Mouse (Mus musculus) cerebellum, adult 11-12 months (tissue): ENCODE results near the gene Zfp800.

Source experiments
- DNase-seq: peaks from one replicate; pipeline ENCODE4 v3.0.0; 2022

Zfp800 gene

DNA sequence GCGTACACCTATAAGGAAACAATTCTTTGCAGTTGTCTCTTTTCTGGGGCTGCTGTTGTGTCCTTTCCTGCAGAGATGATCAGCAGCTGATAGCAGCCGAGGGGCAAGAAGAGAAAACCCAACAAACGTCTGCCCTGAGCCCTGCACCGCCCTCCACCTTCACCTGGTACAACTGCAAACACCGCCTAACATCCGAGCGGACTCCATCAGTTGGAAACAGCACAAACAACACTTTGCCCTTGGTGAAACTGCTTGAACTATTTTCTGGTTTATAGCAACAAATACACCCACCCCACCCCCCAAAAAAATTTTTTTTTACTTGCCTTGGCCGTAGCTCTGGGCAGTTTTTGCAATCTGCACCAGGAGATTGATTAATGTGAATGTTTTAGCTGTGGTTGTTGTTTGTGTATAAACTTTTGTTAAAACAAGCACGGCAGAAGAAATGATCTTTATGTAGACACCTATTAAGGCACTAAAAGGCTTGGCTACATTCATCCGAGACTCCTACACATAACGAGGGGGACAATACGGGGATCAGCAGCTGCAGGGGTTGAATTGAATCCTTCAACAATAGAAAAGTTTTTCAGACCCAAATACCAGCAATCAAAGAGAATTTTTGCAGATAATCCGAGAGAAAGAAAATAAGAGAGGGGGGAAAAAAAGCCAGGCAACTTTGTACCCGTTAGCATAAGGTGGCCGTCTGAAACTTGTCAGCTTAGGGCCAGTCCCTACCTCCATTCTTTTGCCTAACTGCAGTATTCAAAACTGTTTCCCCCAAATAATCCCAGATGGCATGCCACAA lies 1.6 kb downstream of the Zfp800 start:
- no peak for DNase-seq

DNA sequence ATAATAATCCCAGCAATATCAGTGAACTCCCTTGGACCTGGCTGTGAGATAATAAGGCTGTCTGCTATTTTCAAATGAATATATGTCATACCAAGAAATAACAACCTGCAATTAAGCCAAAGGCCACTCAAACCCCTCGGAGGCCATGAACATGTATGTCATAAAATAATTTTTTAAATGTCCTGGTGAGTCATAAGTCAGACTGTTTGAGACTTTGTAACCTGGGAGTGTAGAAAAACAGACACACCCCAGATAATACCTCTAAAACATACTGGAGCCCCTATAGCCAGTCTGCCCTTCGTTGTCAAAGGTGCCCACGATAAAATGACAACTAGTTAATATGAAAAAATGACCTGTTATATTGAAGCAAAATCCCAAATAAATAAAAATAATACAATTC lies 8.8 kb downstream of the Zfp800 start:
- DNase-seq: no peak

DNA sequence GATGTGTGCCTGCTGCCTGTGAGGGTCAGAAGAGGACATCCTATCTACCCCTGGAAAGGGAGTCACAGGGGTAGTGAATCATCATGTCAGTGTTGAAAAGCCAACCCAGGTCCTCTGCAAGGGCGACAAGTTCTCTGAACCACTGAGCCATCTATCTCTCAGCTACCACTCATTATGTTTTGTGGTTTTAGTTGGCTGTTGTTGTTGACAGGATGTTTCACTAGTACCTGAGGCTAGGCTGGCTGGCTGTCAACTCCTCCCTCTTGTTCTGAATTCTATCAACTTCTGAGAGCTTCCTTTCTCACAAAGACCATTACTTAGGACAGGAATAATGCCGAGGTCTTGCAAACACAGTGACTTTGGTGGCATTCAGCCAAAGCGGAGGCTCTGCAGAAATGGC lies 12.6 kb downstream of the Zfp800 start:
- DNase-seq: no peak

- no peak for DNase-seq
These were observed 15.8 kb downstream of the Zfp800 start for GRCm38 (mm10) chr6:28381983-28382382.

DNA sequence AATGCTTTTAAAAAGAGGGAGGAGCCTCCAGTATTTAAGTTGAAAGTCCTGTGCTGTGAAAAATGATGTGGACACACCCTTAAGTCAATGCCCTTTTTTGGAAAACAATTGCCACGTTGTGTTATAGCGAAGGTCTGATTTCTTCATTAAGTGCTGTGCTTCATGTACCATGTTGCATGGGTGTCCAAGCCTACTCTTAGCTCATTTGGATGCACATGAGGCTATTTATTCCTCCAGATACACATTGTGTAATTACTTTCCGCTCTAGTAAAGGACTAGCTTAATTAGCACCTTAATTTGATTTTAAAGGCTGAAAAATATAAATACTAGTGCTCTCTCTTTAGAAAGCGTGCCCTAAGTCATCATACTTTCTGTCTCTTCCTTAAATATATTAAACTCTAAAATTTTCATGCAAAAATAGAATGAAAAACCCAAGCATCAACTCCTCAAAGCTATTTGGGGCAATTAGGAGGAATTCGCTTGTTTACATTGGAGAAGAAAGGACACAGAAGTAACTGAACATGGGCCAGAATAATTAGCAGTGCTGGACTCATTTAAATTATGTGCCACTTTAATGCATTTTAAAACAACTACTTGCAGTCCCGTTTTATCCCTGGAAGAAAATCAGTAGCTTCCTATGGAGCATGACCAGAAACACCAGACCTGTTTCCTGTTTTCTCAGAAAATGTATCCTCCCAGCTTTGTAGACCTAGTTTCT lies 27.7 kb downstream of the Zfp800 start:
- DNase-seq: no peak

DNA sequence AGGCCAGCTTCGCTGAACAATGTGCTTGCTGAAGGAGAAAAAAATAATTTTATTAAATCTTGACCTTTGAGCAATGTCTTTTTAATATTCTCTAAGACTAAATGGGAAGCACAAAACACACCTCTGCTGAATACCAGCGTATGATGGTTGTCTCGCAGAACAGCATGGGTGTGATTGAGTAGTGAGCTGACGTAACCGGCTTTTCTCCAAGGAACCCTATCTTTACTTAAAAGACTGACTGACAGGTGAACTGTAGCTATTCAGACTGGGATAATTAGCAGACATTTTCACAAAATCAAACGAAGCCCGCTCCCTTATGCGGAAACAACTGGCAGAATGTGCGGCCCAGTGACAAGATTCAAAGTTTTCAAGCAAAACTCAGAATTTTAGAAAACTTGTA lies 30.2 kb downstream of the Zfp800 start:
- DNase-seq: no peak

DNA sequence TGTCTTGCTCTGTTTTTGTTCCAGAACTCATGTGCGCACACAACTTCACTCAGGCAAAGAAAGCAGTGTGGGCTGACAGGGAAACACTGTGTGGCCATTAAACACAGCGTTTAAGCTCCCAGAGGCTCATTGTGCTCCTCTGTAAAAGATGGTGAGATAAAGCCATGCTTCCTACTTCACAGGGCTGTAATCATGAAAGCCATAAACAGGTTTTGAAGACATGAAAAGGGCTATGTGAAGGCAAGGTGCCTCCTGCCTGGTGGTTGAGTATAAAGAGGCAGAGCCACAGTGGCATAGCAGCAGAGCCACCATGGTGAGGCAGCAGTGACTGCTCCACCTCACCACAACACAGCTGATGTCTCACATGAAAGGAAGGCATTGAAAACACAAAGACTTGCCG lies 46.7 kb downstream of the Zfp800 start:
- no peak for DNase-seq

GRCm38 (mm10) chr6:28345677-28346076 lies 52.1 kb downstream of the Zfp800 start:
- no peak for DNase-seq

DNA sequence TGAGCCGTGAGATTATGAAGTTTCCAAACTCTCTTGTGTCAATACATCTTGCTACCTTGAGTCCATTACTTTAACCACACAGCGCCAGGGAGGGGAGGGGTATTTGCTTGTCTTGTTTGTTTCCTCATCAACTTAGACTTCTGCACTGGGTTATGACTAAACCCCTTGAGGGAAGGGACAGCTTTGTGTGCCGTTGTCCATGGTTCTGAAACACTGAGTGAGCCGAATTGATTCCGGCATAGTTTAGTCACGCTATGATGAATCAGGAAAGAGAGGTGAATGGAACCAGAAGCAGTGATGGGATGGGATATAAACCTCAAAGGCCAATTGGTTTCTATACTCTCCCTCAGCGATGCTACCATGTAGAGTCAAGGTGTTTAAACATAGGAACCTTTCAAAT lies 52.6 kb downstream of the Zfp800 start:
- DNase-seq: no peak

- DNase-seq: no peak
These were observed 54.9 kb downstream of the Zfp800 start for GRCm38 (mm10) chr6:28342863-28343262.

GRCm38 (mm10) chr6:28341174-28341573 lies 56.6 kb downstream of the Zfp800 start:
- DNase-seq: no peak

DNA sequence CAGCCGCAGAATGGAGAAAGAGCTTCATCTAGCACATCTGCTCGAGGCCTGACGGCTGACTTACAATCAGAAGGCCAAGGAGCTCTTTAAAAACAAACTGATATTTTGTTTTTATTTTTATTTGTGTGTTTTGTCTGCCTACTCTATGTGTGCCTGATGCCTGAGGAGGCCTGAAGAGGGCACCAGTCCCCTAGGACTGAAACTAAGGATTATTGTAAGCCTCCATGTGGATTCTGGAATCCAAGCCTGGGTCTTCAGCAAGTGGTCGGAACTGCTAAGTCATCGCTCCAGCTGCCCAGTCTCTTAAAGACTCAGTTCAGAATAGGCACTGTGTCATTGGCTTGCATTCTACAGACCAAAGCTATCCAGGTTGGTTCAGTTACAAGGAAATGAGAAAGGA lies 58.4 kb downstream of the Zfp800 start:
- no peak for DNase-seq

DNA sequence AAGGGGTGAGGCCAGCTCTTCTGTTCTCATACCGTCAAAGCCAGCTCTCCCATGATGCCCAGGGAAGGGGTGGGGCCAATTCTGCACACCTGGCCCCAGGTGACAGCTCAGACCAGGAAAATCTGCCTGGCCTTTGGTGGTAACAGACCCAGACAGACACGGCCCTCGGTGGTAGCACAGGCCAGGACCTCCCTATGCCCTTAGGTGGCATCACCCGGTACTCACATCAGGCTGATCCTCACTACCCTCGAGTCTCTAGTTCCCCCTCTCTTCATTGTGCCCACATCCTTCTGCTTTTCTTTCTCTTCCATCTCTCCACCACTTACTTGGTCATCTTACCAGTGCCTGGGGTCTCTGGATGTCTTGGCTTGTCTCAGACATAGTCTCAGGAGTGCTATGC lies 64.1 kb downstream of the Zfp800 start:
- DNase-seq: no peak

- no peak for DNase-seq
These were observed 65.3 kb downstream of the Zfp800 start for GRCm38 (mm10) chr6:28332546-28332945.

GRCm38 (mm10) chr6:28329815-28330214 lies 68.0 kb downstream of the Zfp800 start:
- DNase-seq: no peak

GRCm38 (mm10) chr6:28329002-28329596 lies 68.7 kb downstream of the Zfp800 start:
- DNase-seq: no peak

GRCm38 (mm10) chr6:28326720-28327119 lies 71.1 kb downstream of the Zfp800 start:
- no peak for DNase-seq

DNA sequence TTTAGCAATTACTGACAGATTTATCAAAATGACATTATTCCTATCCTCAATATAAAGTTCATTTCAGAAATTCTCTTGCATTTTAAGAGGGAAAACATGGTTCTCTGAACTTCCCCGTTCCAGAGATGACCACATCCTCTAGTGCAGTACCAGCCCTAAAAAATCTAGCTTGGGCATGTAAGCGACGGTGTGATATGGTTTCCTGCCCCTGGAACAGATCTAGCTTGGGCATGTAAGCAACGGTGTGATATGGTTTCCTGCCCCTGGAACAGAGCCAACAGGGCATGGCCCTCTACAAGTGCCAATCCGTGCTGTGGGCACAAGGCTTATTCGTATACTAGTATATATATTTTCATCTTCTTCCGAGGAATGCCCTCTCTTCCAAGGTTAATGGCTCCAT lies 75.4 kb downstream of the Zfp800 start:
- no peak for DNase-seq

DNA sequence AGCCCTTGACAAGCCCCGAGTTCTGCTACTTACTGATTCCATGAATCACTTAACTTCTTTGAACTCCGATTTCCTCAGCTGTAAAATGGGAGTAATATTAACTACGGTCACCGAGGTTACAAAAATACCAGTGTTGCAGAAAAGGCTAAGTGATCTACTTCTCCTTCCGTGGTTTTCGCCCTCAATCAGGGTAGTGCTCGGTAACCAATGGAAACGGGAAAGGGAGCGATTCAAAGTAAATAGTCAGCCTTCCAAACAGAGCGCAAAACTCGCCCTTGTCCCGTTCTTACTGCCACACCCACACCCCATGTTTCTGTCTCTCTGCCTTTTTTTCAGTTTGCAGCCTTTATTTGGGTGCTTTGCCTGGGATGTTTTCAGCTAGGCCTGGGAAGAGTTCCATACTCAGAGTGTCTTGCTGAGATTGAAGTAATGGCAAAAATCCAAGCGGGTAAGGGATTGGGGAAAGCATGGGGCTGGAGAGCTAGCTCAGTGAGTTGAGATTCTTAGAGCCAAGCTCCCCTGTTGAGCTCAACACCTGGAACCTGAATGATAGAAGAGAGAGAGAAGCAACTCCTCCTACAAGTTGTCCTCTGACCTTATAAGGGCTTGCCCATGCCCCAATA lies 78.0 kb downstream of the Zfp800 start:
- peak; percentile 15 for DNase-seq

- DNase-seq: peak; percentile 27
These were observed 78.8 kb downstream of the Zfp800 start for GRCm38 (mm10) chr6:28318820-28319573.

DNA sequence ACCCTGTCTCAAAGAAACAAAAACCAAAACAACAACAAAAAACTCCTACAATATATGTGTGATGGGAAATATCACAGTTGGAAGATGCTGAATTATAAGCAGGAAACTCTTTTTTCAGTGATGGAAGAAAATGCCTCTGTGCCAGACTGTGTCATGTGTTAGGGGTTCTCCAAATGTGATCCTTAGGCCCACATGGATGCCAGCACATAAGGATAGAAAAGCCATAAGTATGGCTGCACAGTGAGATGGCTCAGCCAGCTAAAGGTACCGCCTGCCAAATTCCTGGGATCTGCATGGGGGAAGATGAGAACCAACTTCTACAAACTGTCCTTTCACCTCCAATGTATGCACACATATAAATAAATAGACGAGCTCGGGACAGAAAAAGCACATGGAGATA lies 82.6 kb downstream of the Zfp800 start:
- DNase-seq: no peak

GRCm38 (mm10) chr6:28312067-28312466 lies 85.7 kb downstream of the Zfp800 start:
- no peak for DNase-seq

GRCm38 (mm10) chr6:28309692-28310091 lies 88.1 kb downstream of the Zfp800 start:
- no peak for DNase-seq
